In genomic region chr2:10276194-10276593, GRCm38 (mm10) we compare ENCODE assay signal across 8 mouse cellular contexts.
DNase-seq lines count a peak whose midpoint lies in the region; ATAC-seq and TF ChIP-seq lines count a peak whose summit lies in the region.

No protein-coding gene starts in this region.

- no peak for TF ChIP-seq EP300 in heart, postnatal 0 days (IDR thresholded peaks at IDR 0.05; ENCODE audit: low read depth)

- no peaks in the 10 kb centered on the region for H3K79me2 ChIP-seq in liver, adult 2 months (ENCODE audit: control insufficient read depth, insufficient read depth, low read length)

- TF ChIP-seq POLR2A in liver, adult 2 months (IDR thresholded peaks at IDR 0.05; ENCODE audit: extremely low read depth, insufficient read depth, low read length): no peak

- WGBS in forebrain, embryonic 12.5 days: 40% methylated on average over 2 of the region's 2 CpGs
- 40% methylated on average over 2 of the region's 2 CpGs for WGBS in heart, postnatal 0 days
- 26% methylated on average over 2 of the region's 2 CpGs for WGBS in liver, adult 2 months
- WGBS in neural tube, embryonic 12.5 days: 49% methylated on average over 2 of the region's 2 CpGs

- H3K4me1 ChIP-seq in forebrain, embryonic 12.5 days: peaks cover 10% of the 10 kb centered on the region
- H3K4me1 ChIP-seq in heart, postnatal 0 days (ENCODE audit: control insufficient read depth, insufficient read depth): no peaks in the 10 kb centered on the region
- no peaks in the 10 kb centered on the region for H3K4me1 ChIP-seq in liver, adult 2 months (ENCODE audit: control insufficient read depth, insufficient read depth, low read length)
- no peaks in the 10 kb centered on the region for H3K4me1 ChIP-seq in neural tube, embryonic 12.5 days

- ATAC-seq in forebrain, embryonic 12.5 days (ENCODE audit: low FRiP score): peak; percentile 85
- ATAC-seq in heart, postnatal 0 days (ENCODE audit: insufficient read depth, low read depth): peak; percentile 80
- ATAC-seq in neural tube, embryonic 12.5 days (ENCODE audit: low FRiP score, low read depth): peak; percentile 72; the same call in 1 of the 2 replicates

- H3K4me3 ChIP-seq in forebrain, embryonic 12.5 days (replicated peaks): no peak overlapping the region
- no peak overlapping the region for H3K4me3 ChIP-seq in heart, postnatal 0 days (ENCODE audit: low read depth, low read length)
- no peak overlapping the region for H3K4me3 ChIP-seq in liver, adult 2 months (ENCODE audit: insufficient read depth, low read depth, low read length)
- H3K4me3 ChIP-seq in neural tube, embryonic 12.5 days: no peak overlapping the region

- H3K4me2 ChIP-seq in forebrain, embryonic 12.5 days: no peak overlapping the region
- no peak overlapping the region for H3K4me2 ChIP-seq in heart, postnatal 0 days (ENCODE audit: low read depth, low read length)
- no peak overlapping the region for H3K4me2 ChIP-seq in neural tube, embryonic 12.5 days (replicated peaks)

- H3K36me3 ChIP-seq in forebrain, embryonic 12.5 days (replicated peaks): no peaks in the 10 kb centered on the region
- H3K36me3 ChIP-seq in heart, postnatal 0 days (replicated peaks; ENCODE audit: control insufficient read depth, insufficient read depth, low read length): no peaks in the 10 kb centered on the region
- no peaks in the 10 kb centered on the region for H3K36me3 ChIP-seq in liver, adult 2 months (ENCODE audit: control insufficient read depth, insufficient read depth, low read length)
- no peaks in the 10 kb centered on the region for H3K36me3 ChIP-seq in neural tube, embryonic 12.5 days

- H3K9ac ChIP-seq in forebrain, embryonic 12.5 days: no peak overlapping the region
- no peak overlapping the region for H3K9ac ChIP-seq in heart, postnatal 0 days (replicated peaks; ENCODE audit: low read depth, low read length)
- H3K9ac ChIP-seq in liver, adult 2 months (ENCODE audit: low read depth, low read length): no peak overlapping the region
- no peak overlapping the region for H3K9ac ChIP-seq in neural tube, embryonic 12.5 days

- H3K27ac ChIP-seq in forebrain, embryonic 12.5 days: no peak overlapping the region
- H3K27ac ChIP-seq in heart, postnatal 0 days (ENCODE audit: low read depth): no peak overlapping the region
- no peak overlapping the region for H3K27ac ChIP-seq in liver, adult 2 months (replicated peaks; ENCODE audit: insufficient read depth, low read depth, low read length)
- H3K27ac ChIP-seq in neural tube, embryonic 12.5 days: no peak overlapping the region

- no peak for TF ChIP-seq CTCF in heart, postnatal 0 days (IDR thresholded peaks at IDR 0.05; ENCODE audit: low read depth)
- no peak for TF ChIP-seq CTCF in liver, adult 2 months (IDR thresholded peaks at IDR 0.05; ENCODE audit: low read depth, low read length)

- no peaks in the 10 kb centered on the region for H3K27me3 ChIP-seq in forebrain, embryonic 12.5 days
- H3K27me3 ChIP-seq in heart, postnatal 0 days (ENCODE audit: control insufficient read depth, insufficient read depth, low read length): no peaks in the 10 kb centered on the region
- no peaks in the 10 kb centered on the region for H3K27me3 ChIP-seq in liver, adult 2 months (ENCODE audit: control insufficient read depth, insufficient read depth, low read length)
- no peaks in the 10 kb centered on the region for H3K27me3 ChIP-seq in neural tube, embryonic 12.5 days (replicated peaks)

- H3K9me3 ChIP-seq in forebrain, embryonic 12.5 days: no peaks in the 10 kb centered on the region
- H3K9me3 ChIP-seq in heart, postnatal 0 days (replicated peaks; ENCODE audit: control insufficient read depth, low read length): no peaks in the 10 kb centered on the region
- no peaks in the 10 kb centered on the region for H3K9me3 ChIP-seq in neural tube, embryonic 12.5 days

- peak; percentile 91 for DNase-seq in brain, adult 2 months (ENCODE audit: low read depth, low spot score)
- peak; percentile 63 for DNase-seq in heart, postnatal 0 days (ENCODE audit: low spot score)
- DNase-seq in kidney, postnatal 14 days: peak; percentile 55
- peak; percentile 32 for DNase-seq in liver, adult 2 months (ENCODE audit: extremely low read depth, low read depth, low spot score)
- no peak for DNase-seq in spleen, postnatal 10 days (ENCODE audit: low spot score in 2 of 2)
- DNase-seq in spleen, postnatal 36 days (ENCODE audit: low spot score in 2 of 2): no peak

Comparison
In these comparisons a context has a peak if more than half of its experiments do, and no peak if none do; other contexts are left out.
1. DNase-seq: peak in brain, adult 2 months (single experiment), heart, postnatal 0 days (single experiment), kidney, postnatal 14 days (single experiment) and liver, adult 2 months (single experiment); none in spleen, postnatal 10 days (0 of 2) and spleen, postnatal 36 days (0 of 2).
2. Peak in every context shown above with its lines, with median percentiles within 50 percentile points of each other: ATAC-seq.